Mouse (Mus musculus): ENCODE measurements at regions not wholly inside any gene's neighbourhood (a gene's known extent, or its start where the extent isn't known, plus 50 kb on each side); places are given as distances from the start of the nearest gene placed in this dataset.

GRCm38 (mm10) chr17:79236244-79236781, 118.6 kb downstream of the Cdc42ep3 start:
- TF ChIP-seq EP300 (IDR thresholded peaks at IDR 0.05; ENCODE audit: low read depth) (no peak), CTCF (IDR thresholded peaks at IDR 0.05; ENCODE audit: low read depth) (no peak)

All from heart, postnatal 0 days (tissue).